Mouse (Mus musculus): ENCODE measurements at regions not wholly inside any gene's neighbourhood (a gene's known extent, or its start where the extent isn't known, plus 50 kb on each side); places are given as distances from the start of the nearest gene placed in this dataset.

GRCm38 (mm10) chr9:98672361-98672760 lies 70.9 kb upstream of the Mrps22 start:
- TF ChIP-seq EP300 (IDR thresholded peaks at IDR 0.05) (no peak), CTCF (IDR thresholded peaks at IDR 0.05) (no peak)

Data from lung, postnatal 0 days (tissue).